Mouse (Mus musculus): ENCODE measurements around the gene BC080695. TPM values are rescaled to one million over a fixed set of nuclear protein-coding genes. Genes with fewer than 3 reads are reported as not detected.
"Not testable (repeated sequence)": the region's sequence is repeated elsewhere in the genome, so short reads cannot be mapped to it uniquely, and the experiment has no call there.

BC080695 gene
- polyA plus RNA-seq (2014; fragmentation: Nextera tagmentation; extraction: Ambion mirVana) = not detected in 2 replicates

- H3K27me3 ChIP-seq (ENCODE audit: control insufficient read depth, insufficient read depth, low read length); H3K9me3 ChIP-seq (ENCODE audit: control insufficient read depth, low read length); DNase-seq (ENCODE audit: low spot score); ATAC-seq (replicated peaks; ENCODE audit: low FRiP score); H3K36me3 ChIP-seq (ENCODE audit: control insufficient read depth, insufficient read depth, low read length); H3K9ac ChIP-seq (ENCODE audit: low read length); H3K4me2 ChIP-seq (ENCODE audit: low read depth, low read length, severe bottlenecking); H3K4me3 ChIP-seq (ENCODE audit: low read depth, low read length); H3K4me1 ChIP-seq (replicated peaks; ENCODE audit: control insufficient read depth, insufficient read depth, low read length); H3K27ac ChIP-seq (ENCODE audit: low read depth, low read length): not testable (repeated sequence)
- WGBS = no CpG with 5 or more reads among the region's 3 CpGs
Measured at GRCm38 (mm10) chr4:143551400-143551799, at the start of gene BC080695, which contains the start of gene Gm13057. BC080695 (plus strand) TSS chr4:143551700. Gm13057 (plus strand) TSS chr4:143551709.

DNA sequence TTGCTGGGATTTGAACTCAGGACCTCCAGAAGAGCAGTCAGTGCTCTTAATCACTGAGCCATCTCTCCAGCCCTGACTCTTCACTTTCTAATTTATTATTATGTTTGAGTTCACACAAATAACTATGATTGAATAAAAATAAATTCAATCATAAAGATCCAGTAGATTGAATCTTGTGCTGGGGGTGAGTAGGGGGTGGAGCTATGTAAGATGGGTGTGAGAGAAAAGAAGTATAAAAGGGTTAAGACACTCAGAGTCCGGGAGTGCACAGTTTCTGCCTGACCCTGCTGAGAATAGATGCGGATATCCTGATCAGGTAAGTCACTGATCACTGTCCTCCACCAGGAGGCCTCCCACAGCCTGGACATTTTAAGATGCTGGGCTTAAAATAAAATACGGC is 40.5 kb upstream of the BC080695 start, which contains the start of gene Gm13043:
Gene Gm13043 (plus strand): TSS at position 301 of the 400 bp plus-strand sequence.
- no peak within 1 kb of the TSS for H3K4me2 ChIP-seq (ENCODE audit: low read depth, low read length, severe bottlenecking)
- WGBS = 83% methylated on average over 3 of the region's 3 CpGs

DNA sequence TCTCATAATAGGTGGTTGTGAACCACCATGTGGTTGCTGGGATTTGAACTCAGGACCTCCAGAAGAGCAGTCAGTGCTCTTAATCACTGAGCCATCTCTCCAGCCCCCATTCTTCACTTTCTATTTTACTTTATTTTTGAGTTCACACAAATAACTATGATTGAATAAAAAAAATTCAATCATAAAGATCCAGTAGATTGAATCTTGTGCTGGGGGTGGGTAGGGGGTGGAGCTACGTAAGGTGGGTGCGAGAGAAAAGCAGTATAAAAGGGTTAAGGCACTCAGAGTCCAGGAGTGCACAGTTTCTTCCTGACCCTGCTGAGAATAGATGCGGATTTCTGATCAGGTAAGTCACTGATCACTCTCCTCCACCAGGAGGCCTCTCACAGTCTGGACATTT is 15.8 kb upstream of the BC080695 start, which contains the start of gene Gm13040:
Gene Gm13040 (plus strand): TSS at position 301 of the 400 bp plus-strand sequence.
- not testable (repeated sequence) for H3K4me2 ChIP-seq (ENCODE audit: low read depth, low read length, severe bottlenecking); H3K4me3 ChIP-seq (ENCODE audit: low read depth, low read length); H3K36me3 ChIP-seq (ENCODE audit: control insufficient read depth, insufficient read depth, low read length); H3K9me3 ChIP-seq (ENCODE audit: control insufficient read depth, low read length); H3K9ac ChIP-seq (ENCODE audit: low read length); ATAC-seq (replicated peaks; ENCODE audit: low FRiP score); H3K27ac ChIP-seq (ENCODE audit: low read depth, low read length); DNase-seq (ENCODE audit: low spot score); H3K27me3 ChIP-seq (ENCODE audit: control insufficient read depth, insufficient read depth, low read length); H3K4me1 ChIP-seq (replicated peaks; ENCODE audit: control insufficient read depth, insufficient read depth, low read length)
- WGBS = no CpG with 5 or more reads among the region's 3 CpGs

More for the DNA sequence above, 40.5 kb upstream of the BC080695 start, which contains the start of gene Gm13043:
- Histone ChIP-seq H3K4me1 (replicated peaks; ENCODE audit: control insufficient read depth, insufficient read depth, low read length) (no peaks in the 10 kb centered on the region), H3K36me3 (ENCODE audit: control insufficient read depth, insufficient read depth, low read length) (no peaks in the 10 kb centered on the region), H3K9ac (ENCODE audit: low read length) (no peak within 1 kb of the TSS), H3K27me3 (ENCODE audit: control insufficient read depth, insufficient read depth, low read length) (no peaks in the 10 kb centered on the region), H3K27ac (ENCODE audit: low read depth, low read length) (no peak within 1 kb of the TSS), H3K4me3 (ENCODE audit: low read depth, low read length) (no peak within 1 kb of the TSS), H3K9me3 (ENCODE audit: control insufficient read depth, low read length) (no peaks in the 10 kb centered on the region)
- ATAC-seq (replicated peaks; ENCODE audit: low FRiP score) (no peak), DNase-seq (ENCODE audit: low spot score) (no peak)

DNA sequence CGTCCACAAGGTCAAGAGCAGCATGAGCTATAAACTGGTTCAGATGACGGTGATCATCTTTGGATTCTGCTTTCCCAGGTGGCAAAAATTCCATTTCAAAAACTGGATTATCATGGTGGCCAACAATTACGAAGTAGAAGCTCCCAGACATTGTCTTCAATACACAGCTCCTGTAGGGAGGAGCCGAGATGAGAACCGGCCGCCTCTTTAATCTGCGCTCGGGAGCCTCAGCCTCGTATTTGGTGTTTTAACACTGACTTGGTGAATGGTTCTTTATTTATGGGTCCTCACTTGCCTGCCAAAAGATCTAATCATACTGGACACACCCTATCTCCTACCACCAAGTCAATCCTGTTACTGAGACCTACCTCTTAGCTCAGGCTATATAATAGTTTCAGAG is 60.4 kb downstream of the BC080695 start:
- H3K9ac ChIP-seq (ENCODE audit: low read length); H3K4me1 ChIP-seq (replicated peaks; ENCODE audit: control insufficient read depth, insufficient read depth, low read length); DNase-seq (ENCODE audit: low spot score); H3K27ac ChIP-seq (ENCODE audit: low read depth, low read length); H3K9me3 ChIP-seq (ENCODE audit: control insufficient read depth, low read length); H3K4me3 ChIP-seq (ENCODE audit: low read depth, low read length); H3K4me2 ChIP-seq (ENCODE audit: low read depth, low read length, severe bottlenecking); ATAC-seq (replicated peaks; ENCODE audit: low FRiP score); H3K36me3 ChIP-seq (ENCODE audit: control insufficient read depth, insufficient read depth, low read length); H3K27me3 ChIP-seq (ENCODE audit: control insufficient read depth, insufficient read depth, low read length): not testable (repeated sequence)
- 87% methylated on average over 9 of the region's 9 CpGs for WGBS

DNA sequence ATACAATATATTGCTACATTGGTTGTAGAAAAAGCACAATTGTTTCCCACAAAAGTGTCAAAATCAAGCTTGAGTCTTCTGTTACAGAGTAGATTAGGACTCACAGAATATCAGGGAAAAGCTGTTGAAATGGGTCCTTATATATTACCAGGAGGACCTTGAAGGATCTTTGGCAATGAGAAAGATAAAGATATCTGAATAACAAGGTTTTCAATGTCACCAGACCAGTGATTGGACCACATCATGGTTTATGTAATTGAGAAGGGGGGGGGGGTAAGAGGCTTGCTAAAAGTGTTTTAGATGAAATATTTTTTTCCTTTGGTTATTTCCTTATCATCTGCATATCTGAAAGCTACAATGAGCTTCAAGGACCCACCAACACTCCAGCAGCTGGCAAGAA is 63.2 kb downstream of the BC080695 start, which contains the start of gene Gm13083:
Gene Gm13083 (plus strand): TSS at position 301 of the 400 bp plus-strand sequence.
- not testable (repeated sequence) for H3K9me3 ChIP-seq (ENCODE audit: control insufficient read depth, low read length); H3K36me3 ChIP-seq (ENCODE audit: control insufficient read depth, insufficient read depth, low read length); ATAC-seq (replicated peaks; ENCODE audit: low FRiP score); DNase-seq (ENCODE audit: low spot score); H3K4me3 ChIP-seq (ENCODE audit: low read depth, low read length); H3K9ac ChIP-seq (ENCODE audit: low read length); H3K27ac ChIP-seq (ENCODE audit: low read depth, low read length); H3K27me3 ChIP-seq (ENCODE audit: control insufficient read depth, insufficient read depth, low read length); H3K4me2 ChIP-seq (ENCODE audit: low read depth, low read length, severe bottlenecking); H3K4me1 ChIP-seq (replicated peaks; ENCODE audit: control insufficient read depth, insufficient read depth, low read length)

- not testable (repeated sequence) for DNase-seq (ENCODE audit: low spot score); H3K9me3 ChIP-seq (ENCODE audit: control insufficient read depth, low read length); H3K4me2 ChIP-seq (ENCODE audit: low read depth, low read length, severe bottlenecking); H3K4me3 ChIP-seq (ENCODE audit: low read depth, low read length); H3K36me3 ChIP-seq (ENCODE audit: control insufficient read depth, insufficient read depth, low read length); ATAC-seq (replicated peaks; ENCODE audit: low FRiP score); H3K27ac ChIP-seq (ENCODE audit: low read depth, low read length); H3K9ac ChIP-seq (ENCODE audit: low read length); H3K27me3 ChIP-seq (ENCODE audit: control insufficient read depth, insufficient read depth, low read length); H3K4me1 ChIP-seq (replicated peaks; ENCODE audit: control insufficient read depth, insufficient read depth, low read length)
- 79% methylated on average over 4 of the region's 4 CpGs for WGBS
Measured at GRCm38 (mm10) chr4:143618101-143618500, 66.6 kb downstream of the BC080695 start.

Other genes with a start within 250 kb of the BC080695 start
- gene Lrrc38, start 201.9 kb upstream of the BC080695 start, polyA plus RNA-seq (2014; fragmentation: Nextera tagmentation; extraction: Ambion mirVana) = not detected in 2 replicates
- not detected in 2 replicates for gene Pramel1, start 157.3 kb upstream of the BC080695 start, polyA plus RNA-seq (2014; fragmentation: Nextera tagmentation; extraction: Ambion mirVana)
- 18.1 and 23.0 TPM in 2 replicates for gene Pramef8, start 139.3 kb upstream of the BC080695 start, polyA plus RNA-seq (2014; fragmentation: Nextera tagmentation; extraction: Ambion mirVana)
- not detected in 2 replicates for gene Oog4, start 101.4 kb upstream of the BC080695 start, polyA plus RNA-seq (2014; fragmentation: Nextera tagmentation; extraction: Ambion mirVana)
- gene Gm13043, start 40.4 kb upstream of the BC080695 start, polyA plus RNA-seq (2014; fragmentation: Nextera tagmentation; extraction: Ambion mirVana) = not detected in 2 replicates
- not detected in 2 replicates for gene Gm13040, start 15.7 kb upstream of the BC080695 start, polyA plus RNA-seq (2014; fragmentation: Nextera tagmentation; extraction: Ambion mirVana)
- gene Gm13057, start within 50 bp of the BC080695 start, polyA plus RNA-seq (2014; fragmentation: Nextera tagmentation; extraction: Ambion mirVana) = not detected in 2 replicates
- gene Gm13083, start 63.3 kb downstream of the BC080695 start, polyA plus RNA-seq (2014; fragmentation: Nextera tagmentation; extraction: Ambion mirVana) = not detected in 2 replicates
- not detected in 2 replicates for gene Gm13088, start 105.5 kb downstream of the BC080695 start, polyA plus RNA-seq (2014; fragmentation: Nextera tagmentation; extraction: Ambion mirVana)
- not detected in 2 replicates for gene Gm13089, start 151.0 kb downstream of the BC080695 start, polyA plus RNA-seq (2014; fragmentation: Nextera tagmentation; extraction: Ambion mirVana)
- not detected in 2 replicates for gene Gm13078, start 167.8 kb downstream of the BC080695 start, polyA plus RNA-seq (2014; fragmentation: Nextera tagmentation; extraction: Ambion mirVana)
- gene Gm13023, start 237.7 kb downstream of the BC080695 start, polyA plus RNA-seq (2014; fragmentation: Nextera tagmentation; extraction: Ambion mirVana) = not detected in 2 replicates

All from forebrain, embryonic 11.5 days (tissue).